Mouse (Mus musculus): ENCODE results near the gene Emilin2.
"Not testable (repeated sequence)": the region's sequence is repeated elsewhere in the genome, so short reads cannot be mapped to it uniquely, and the experiment has no call there.

The Emilin2 gene

DNA sequence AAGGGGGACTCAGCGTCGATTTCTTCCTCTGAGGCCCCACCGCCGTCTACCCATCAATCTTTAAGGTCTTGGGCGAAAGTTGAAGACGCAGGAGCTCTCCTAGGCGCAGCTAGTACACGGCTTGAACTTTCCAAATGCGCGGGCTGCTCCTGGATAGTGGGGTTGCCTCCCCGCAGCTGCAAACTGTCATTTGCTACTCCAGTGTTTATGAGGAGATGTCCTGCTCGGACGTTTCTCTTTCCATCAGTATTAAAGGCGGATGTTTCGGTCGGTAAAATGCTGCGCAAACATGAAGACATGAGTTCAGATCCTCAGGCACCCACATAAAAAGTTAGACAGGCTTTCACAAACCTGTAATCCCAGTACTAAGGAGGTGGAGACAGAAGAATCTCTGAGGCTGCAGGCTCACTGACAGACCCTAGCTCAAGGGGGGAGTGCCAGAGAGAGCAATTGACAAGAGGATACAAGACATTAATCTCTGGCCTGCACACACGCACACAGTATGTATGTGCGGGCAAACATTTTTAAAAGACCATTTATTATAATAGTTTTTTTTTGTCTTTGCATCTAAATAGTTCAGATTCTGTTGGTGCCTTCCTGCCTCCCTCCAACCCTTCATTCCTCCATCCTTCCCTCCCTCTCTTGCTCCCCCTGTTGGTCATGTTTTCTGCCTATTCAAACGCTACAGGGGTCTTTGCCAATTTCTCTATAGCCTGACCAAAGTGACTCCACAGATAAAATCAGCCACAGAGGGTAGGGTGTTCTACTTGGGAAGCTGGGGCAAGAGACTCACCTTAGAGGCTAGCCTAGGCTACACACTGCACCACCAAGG, at the start of gene Emilin2:
Emilin2 (minus strand) TSS at position 639 of the 832 bp plus-strand sequence.
- DNase-seq (ENCODE audit: low read depth) = peak; percentile 82

DNA sequence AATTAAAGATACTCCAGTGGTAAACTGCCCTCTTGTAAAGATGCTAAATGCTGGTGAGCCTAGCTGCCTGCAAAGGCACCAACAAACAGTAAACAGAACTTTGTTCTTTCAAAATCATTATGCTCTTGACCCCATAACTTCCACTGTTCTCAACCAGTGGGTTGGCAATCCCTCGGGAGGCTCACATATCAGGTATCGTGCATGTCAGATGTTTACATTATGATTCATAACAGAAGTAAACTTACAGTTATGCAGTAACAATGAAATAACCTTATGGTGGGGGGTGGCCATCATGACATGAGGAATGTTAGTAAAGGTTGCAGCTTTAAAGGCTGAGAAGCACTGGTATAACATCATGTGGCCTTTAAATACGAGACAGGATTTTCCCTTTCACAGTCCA, 43.7 kb upstream of the Emilin2 start:
- no peak for DNase-seq (ENCODE audit: low read depth)

DNA sequence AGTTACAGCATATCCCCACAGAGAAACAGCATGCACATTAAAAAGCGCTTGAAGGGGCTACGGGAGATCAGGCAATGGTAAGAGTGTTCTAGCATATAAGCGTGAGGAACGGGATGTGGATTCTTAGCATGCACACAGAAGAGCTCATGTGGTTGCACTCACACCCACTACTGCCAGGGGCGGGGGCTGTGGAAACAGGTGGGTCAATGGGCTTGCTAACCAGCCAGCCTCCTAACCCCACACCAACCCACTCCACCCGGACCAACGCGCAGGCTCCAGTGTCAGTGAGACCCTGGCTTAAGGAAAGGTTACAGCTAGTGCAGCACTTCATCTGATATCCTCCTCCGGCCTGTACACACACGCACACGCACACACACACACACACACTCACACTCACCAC, 42.4 kb upstream of the Emilin2 start:
- DNase-seq (ENCODE audit: low read depth) = no peak

DNA sequence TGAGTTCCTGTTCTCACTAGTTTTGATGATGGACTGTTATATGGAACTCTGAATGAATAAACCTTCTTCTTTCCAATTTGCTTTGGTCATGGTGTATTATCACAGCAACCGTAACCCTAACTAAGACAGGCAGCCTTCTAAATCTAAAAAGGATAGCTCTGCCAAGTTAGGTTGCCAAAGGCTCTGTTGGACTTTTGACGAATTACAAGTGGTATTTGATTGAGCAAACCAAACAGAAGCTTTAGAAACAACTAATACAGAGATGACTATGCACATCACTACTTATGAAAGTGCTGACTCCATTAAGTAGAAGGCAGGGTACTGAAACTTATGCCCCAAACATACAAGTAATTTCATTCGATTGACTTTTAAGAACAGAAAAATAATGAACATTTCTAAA, 36.4 kb upstream of the Emilin2 start:
- DNase-seq (ENCODE audit: low read depth) = no peak

DNA sequence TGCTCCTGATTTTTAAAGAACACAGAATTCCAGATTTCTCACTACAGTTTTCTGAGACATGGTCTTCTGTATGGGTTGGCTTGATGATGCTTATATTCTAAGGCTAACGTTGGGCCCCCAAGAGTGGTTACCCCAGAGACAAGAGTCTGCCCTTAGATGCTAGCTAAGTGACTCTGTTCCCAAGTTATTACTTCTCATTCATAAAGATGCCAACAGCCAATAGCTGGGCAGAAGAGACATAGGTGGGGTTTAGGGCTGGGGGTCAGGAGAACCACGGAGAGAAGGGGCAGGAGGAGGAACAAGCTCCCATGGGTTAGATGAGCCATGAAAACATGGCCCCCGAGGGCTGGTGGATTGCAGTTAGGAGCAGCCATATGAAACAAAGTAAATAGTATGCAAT, 30.2 kb upstream of the Emilin2 start:
- no peak for DNase-seq (ENCODE audit: low read depth)

DNA sequence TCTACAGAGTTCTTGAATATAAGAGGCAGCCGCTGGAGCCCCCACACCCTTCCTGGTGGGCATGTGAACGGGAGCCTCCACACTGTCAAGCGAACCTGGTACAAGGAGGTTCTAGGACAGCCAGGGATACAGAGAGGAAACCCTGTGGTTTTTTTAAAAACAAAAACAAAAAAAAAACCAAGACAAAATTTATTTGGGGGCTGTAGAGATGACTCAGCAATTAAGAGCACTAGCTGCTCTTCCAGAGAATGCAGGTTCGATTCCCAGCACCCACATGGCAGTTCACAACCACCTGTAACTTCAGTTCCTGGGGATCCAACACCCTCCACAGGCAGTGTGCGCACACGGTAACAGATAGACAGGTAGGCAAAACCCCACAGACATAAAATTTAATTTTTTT, 26.8 kb upstream of the Emilin2 start:
- DNase-seq (ENCODE audit: low read depth) = no peak

DNA sequence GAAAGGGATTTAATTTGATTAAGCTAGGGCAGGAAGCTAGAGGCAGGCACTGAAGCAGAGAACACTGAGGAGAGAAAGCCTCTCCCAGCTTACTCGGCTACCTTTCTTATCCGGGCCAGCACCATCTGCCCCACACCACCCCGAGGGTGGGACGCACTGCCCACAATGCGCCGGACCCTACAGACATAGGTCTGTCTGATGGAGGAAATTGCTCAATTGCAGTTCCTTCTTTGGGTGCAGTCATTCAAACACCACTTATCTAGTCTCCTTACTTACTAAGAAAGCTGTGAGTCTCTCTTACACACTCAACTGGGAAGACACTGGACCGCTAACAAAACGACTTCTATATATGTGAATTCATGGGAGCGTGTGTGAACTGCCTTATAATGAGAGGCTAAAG, 25.8 kb upstream of the Emilin2 start:
- peak; percentile 68 for DNase-seq (ENCODE audit: low read depth)

DNA sequence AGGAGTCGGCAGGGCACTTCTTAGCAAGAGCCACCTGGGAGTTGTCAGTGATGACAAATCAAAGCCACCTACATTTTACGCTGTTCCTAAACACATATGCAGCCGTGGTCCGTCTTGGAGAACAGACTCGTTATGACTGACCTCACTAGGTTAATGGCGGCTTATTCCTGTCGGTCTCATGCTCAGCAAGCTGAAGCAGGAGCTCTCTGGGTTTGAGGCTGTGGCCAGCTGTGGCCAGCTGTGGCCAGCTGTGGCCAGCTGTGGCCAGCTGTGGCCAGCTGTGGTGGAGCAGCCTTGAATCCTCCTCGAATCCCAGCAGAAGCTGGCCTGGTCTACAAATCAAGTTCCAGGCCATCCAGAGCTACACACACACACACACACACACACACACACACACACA, 24.6 kb upstream of the Emilin2 start:
- no peak for DNase-seq (ENCODE audit: low read depth)

DNA sequence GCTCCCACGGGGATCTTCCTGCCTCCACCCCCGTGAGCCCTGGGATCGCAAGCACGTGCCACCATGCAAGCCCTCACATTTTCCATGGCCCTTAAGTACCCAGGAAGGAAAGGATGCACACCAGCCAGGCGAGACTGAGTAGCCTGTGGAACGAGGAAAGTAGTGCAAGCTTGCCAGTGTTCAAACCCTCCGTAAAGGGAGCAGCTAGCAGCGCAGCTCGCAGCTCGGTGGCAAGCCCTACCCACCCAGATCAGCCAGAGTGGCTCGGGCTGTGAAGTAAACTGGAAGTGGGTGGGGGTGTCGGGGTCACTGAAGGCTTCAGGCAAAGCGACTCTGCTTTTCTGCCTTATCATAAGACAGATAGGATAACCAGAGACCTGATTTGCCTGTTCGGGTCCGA, 20.5 kb upstream of the Emilin2 start:
- DNase-seq (ENCODE audit: low read depth) = no peak

DNA sequence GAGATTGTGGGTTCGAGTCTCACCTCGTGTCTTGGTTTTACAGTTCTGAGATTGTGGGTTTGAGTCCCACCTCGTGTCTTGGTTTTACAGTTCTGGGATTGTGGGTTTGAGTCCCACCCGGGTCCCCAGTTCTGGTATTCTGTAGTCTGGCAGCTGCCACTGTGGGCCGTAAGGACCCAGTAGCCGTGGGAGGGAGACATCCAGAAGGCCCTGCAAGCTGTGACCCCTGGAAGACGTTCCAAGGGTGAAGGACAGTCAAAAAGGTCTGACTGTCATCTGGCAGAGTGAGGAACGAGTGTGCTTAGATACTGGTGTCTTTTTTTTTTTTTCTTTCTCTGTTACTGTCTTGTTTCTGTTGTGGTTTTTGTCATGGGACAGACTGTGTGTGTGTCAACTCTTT, 9.0 kb upstream of the Emilin2 start:
- not testable (repeated sequence) for DNase-seq (ENCODE audit: low read depth)

DNA sequence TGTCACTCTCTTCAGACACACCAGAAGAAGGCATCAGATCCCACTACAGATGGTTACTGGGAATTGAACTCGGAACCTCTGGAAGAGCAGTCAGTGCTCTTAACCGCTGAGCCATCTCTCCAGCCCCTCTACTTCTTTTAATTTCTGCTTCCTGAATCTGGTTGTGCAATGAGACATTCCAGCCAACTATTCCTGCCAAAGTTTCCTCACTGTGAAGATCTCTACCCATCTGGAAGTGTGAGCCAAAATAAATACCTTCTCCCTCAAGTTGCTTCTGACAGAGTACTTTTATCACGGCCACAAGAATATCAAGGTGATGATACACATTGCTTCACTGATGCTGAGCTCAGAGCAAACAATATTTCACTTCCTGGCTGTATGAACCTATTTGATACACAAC, 7.6 kb upstream of the Emilin2 start:
- no peak for DNase-seq (ENCODE audit: low read depth)

DNA sequence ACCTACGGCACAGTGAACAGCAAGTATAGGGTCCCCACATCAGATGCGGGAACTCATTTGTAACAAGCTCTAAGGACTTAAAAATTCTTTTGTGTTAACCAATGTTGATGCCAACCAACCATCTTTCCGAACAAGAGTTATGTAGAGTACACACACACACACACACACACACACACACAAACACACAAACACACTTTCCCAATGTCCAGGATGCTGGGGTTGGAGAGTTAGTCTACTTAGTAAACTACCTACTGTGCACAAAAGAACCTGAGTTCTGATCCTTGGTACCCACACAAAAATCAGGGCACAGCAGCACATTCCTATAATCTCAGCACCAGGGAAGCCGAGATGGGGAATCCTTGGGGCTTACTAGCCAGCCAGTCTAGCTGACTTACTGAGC, 5.8 kb upstream of the Emilin2 start:
- DNase-seq (ENCODE audit: low read depth) = no peak

DNA sequence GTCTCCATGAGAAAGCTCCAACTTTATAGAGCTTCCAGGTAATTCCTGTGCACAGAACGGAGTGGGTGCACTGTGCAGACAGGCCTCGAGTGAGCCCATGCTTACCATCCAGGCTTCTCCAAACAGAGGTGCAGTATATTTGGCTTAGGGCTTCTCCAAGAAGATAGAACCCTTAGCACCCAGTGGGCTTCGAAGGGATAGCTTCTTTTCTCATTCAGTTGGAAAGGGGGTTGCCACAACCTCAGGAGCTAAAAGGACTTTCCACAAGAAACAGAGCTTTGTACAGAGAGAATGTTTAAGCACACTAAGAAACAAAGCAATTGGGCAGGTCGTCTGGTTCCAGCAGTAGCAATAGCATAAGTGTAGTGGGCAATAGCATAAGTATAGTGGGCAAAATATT, 2.5 kb upstream of the Emilin2 start:
- DNase-seq (ENCODE audit: low read depth) = no peak

DNA sequence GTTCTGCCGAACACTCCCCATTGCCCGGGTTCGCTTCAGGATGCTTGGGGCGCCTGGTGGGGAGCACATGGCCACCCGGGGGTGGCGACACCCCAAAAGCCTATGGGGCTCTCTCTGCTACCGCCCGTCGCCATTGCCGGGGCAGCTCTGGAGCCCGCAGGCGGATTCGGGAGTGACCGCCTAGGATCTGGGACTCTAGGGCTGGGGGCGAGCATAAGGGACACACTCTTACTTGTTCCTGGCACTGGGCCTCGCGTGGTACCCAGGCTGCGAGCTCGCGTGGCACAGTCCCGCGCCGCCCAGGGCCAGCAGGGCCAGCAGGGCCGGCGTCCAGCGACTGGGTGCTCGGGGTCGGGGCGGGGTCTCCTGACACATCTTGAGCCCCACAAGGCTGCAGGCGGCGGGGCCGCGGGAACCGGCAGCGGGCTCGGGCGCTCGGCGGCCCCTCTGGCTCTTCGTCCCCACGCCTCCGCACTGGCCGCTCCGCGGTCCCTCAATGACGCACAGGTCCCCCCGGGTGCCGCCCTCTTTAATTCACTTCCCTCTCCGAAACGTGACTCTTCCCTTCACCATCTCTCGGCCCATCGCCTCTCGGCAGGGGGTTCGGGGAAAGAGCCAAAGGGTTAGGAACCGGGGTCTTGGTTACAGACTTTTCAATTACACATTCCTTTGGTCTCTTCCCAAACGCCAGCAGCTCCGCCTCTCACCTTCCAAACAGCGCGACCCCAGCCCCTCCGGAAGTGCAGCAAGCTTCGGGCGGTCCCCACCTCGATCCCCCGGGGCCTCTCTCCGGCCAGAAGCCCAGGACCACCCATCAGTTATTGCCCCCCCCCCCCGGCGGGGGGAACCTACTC, 1.1 kb downstream of the Emilin2 start:
- DNase-seq (ENCODE audit: low read depth) = peak; percentile 69

DNA sequence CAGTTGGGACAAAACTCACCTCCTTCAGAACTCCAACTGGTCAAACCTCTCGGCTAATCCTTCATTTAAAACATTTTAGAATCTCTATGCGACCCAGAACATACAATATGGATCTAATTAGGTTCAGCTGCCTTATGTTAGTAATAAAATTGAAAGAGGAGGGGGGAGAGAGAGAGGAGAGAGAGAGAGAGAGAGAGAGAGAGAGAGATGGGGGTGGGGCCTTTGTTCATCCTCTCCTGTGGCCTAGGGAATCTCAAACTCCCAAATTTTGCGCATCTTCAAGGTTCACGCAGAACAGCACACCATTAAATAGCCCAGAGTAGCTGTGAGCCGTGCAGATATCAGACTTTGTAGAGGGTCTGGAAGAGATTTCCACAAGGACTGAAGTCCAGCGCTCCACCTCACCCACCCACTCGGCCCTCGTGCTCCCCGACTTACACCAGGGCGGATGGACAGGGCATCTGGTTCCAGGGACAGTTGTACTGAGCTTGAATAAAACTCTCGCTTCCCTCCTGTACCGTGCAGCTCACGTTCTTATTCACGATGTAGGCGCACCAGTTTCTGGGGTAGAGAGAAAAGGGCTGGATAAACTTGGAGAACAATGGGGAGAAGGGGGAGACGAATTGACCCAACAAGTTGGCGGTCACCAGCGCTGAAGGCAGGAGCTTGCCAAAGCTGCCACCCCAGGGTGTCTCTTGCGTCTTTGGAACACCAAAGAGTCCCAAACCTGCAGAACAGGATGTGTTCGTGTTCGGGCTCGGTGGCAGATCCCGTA, 1.9 kb downstream of the Emilin2 start:
- peak; percentile 51 for DNase-seq (ENCODE audit: low read depth)

DNA sequence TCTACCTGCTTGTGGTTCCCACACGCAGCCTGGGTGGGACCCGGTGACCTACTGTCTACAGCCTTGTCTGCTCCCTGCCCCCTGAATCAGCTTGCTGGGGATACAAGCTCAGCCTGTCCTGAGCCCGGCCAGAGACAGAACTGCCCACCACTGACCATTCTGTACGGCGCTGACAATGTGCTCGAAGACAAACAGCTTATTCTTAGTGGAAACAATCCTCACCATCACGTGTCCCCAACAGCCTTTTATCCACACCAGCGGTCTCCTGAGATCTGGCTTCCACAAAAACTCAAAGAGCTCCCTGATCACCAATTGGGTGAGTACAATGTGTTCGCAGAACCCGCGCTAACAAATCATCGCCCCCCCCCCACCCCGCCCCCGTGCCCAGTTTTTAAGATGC, 2.6 kb downstream of the Emilin2 start:
- no peak for DNase-seq (ENCODE audit: low read depth)

DNA sequence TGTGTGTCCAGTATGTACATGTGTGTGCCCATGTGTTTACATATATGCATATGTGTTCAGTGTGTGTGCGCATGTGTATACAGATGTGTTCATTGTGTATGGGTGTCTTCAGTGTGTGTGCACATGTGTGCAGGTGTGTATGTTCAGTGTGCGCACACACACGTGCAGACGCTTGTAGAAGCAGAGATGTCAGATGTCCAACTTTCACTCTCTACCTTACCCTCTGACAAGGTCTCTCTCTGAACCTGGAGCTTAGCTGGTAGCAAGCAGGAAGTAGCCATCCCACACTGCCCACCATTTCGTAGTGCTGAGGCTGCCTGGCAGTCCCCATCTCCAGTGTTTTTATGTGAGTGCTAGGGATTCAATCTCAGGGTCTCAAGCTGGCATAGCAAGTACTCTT, 3.5 kb downstream of the Emilin2 start:
- no peak for DNase-seq (ENCODE audit: low read depth)

DNA sequence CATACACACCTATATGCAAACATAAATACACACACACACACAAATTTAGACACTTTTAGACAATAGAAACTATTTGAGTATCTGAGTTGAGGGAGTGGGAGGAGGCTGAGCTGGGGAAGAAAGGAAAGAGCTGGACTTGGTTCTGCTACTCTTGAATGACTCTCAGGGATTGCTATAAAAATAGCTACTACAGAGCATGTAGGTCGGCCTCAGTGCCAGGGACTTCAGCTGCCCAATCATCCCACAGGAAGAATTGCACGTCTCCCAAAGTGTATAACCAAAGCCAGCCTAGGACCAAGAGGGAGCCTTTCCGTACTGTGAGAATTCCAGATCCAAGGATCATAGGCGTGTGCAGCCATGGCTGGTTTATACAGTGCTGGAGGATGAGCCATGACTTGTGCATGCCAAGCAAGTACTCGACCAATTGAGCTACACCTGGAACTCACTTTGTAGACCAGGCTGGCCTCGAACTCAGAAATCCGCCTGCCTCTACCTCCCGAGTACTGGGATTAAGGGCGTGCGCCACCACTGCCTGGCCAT, 4.5 kb downstream of the Emilin2 start:
- DNase-seq (ENCODE audit: low read depth) = no peak

DNA sequence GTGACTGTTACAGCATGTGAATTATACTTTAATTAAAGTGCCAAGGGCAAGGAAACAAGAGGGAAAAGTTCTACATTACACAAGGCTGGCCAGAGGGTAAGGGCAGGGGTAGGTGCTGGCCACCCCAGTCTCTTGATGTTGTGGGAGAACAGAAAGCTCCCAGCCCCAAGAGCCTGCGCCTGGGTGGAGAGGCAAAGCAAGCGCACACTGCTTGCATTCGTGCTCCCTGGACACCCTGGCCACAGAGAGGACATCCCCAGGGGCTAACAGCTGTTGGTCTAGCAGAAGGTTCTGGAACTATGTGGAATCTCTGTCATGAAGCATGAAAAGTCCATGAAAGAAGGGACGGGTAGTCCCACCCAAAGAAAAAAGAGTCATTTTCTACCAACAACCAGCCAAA, 5.1 kb downstream of the Emilin2 start:
- DNase-seq (ENCODE audit: low read depth) = no peak

DNA sequence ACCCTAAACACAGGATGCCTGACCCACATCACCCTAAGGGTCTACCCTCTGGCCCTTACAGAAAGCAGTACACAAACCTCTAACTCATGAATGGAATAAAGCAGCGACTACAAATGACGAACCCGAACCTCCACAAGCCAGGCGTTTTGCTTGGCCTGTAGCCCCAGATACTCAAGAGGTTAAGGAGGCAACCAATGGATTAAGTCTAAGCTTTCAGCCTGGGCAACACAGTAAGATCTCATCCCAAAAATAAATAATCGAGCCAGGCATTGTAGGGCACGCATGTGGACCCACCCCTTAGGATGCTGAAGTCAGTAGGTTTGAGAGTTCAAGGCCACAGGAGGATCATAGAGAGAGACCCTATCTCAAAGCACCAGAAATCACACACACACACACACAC, 5.7 kb downstream of the Emilin2 start:
- DNase-seq (ENCODE audit: low read depth) = no peak

DNA sequence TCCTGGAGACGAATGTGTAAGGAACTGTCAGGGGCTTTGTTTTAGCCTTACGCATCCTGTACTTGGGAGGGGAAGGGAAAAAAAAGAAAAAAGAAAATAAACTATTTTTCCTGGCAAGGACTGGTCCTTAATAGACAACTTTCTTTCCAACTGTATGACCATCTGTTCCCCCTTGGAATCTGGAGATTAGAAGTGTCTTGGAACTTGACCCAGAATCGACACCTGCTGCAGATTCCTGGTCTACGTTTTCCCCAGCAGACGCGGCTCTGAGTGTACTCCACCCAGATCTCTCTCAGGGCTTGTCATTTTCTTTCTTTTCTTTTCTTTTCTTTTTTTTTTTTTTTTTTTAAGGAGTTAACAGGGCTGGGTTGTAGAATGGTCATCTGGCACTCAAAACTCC, 8.3 kb downstream of the Emilin2 start:
- no peak for DNase-seq (ENCODE audit: low read depth)

DNA sequence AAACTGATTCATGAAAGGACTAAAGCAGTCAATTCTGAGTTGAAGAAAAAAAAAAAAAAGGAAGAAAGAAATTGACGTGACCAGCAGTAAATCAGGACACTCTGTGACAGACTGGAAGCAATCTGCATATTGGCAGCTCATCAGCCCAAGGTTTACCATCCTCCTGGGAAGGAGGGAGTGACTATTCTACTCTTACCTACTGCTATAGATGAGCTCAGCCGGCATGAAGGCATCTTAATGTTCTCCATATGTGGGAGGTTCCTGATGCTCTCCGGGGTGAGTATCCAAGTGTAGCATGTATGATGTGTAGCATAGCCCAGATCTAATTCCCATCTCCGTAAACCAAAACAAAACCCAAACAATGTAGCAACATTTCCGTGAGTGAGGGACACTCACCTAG, 10.4 kb downstream of the Emilin2 start:
- DNase-seq (ENCODE audit: low read depth) = no peak

Measured in 416B (cell line).